Mouse (Mus musculus) granulocyte monocyte progenitor cell, adult 5-6 weeks (primary cell): Measurements from ENCODE around the gene Aes. TPM values are rescaled to one million over a fixed set of nuclear protein-coding genes. Genes with fewer than 3 reads are reported as not detected.

Experiments used
- ATAC-seq: replicated peaks from 2 replicates; pipeline ENCODE4 v1.8.0; 2016; ENCODE audit warnings: mild to moderate bottlenecking, moderate TSS enrichment, inconsistent platforms; ENCODE audit not compliant: poor library complexity, severe bottlenecking
- total RNA-seq, 2 experiments: library from RNA; stranded (forward) in 1 of 2; stranded (reverse) in 1 of 2; fragments of 200-712, 200-1000 nt in 1 of 2; fragments of >200 nt in 1 of 2; fragmentation: Nextera tagmentation in 1 of 2; gene quantifications; 2 replicates each; pipeline ENCODE4 v1.2.3; 2014 to 2017

Gene Aes
- total RNA-seq, 2 experiments from 2014 or later, result 220 to 250 TPM

DNA sequence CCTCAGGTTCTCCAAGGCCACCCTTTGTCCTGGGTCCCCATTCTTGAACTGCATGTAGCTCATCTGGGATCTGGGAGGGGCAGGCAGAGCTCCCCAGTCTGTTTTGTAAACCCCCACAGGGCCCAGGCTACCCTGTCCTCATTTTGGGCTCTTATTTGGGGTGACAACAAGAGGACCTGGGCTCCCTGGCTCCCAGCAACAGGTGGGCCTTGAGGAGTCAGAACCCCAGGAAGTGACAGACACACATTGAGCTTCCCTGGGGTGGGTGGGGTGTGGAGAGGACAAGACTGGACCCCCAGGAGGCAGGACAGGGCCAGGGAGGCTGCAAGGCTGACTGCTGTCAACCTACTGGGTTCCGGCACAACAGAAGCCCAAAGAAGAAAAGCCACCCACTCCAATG is 15.7 kb upstream of the Aes start:
- ATAC-seq, result no peak

DNA sequence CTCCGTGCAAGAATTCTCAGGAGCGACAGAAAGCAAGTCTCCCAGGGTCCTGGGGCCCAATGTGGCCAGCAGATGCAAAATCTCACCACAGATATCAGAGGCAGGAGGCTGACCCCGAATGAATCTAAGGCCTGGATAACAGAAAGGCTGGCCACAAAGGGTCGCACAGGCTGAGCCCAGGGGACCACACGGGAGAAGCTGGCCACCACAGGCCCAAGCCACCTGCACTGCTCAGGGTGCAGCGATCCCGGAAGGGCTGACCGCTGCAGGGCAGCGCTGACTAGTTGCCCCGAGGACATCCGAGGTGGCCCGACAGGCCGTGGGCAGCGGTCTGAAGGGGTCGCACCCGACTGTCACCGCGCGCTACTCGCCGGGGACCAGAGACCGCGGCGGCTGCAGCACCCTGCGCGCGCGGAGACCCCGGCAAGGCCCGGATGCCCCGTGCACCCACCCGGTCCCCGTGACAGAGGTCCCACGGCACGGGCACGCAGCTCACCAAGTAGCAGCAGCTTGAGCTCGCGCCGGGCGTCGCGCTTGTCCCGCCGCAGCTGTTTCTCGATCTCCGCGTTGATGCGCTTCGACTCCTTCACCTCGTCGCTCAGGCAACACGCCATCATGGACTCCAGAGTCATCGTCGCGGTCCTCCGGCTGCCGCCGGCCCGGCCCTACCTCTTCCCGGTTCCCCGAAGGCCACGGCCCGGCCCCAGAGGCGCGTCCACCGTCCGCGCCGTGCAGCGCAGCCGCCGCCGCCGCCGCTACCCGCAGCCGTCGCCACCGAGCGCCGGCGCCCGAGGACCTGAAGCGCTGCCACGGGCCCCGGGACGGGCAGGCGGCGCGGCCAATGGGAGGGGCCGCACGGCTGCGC is 14.8 kb upstream of the Aes start:
- no peak for ATAC-seq

GRCm38 (mm10) chr10:81545161-81545747 is 14.0 kb upstream of the Aes start, which contains the start of gene Gna11:
TSS of gene Gna11 (minus strand) at chr10:81545190.
- peak; percentile 91 for ATAC-seq

- ATAC-seq, result no peak
Observed at GRCm38 (mm10) chr10:81546332-81546731, 13.0 kb upstream of the Aes start.

- no peak for ATAC-seq
Observed at GRCm38 (mm10) chr10:81546788-81547571, 12.3 kb upstream of the Aes start.

DNA sequence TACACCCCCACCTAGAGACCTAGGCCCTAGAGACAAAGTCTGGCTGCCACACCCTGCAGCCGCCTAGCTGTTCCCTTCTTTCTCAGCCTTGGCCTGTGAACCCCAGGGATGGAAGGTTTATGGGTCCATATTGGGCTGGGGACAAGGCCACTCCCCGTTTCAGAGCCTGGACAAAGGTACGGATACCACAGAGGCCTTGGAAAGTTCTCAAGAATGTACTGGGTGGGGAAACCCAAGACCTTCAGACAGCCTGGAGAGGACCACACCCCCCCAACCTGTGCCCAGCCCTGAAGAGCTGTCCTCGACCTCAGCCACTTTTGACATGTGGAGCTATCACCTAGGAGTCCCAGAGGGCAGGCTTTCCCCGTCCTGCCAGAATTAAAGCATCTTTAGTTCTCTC is 10.3 kb upstream of the Aes start:
- no peak for ATAC-seq

DNA sequence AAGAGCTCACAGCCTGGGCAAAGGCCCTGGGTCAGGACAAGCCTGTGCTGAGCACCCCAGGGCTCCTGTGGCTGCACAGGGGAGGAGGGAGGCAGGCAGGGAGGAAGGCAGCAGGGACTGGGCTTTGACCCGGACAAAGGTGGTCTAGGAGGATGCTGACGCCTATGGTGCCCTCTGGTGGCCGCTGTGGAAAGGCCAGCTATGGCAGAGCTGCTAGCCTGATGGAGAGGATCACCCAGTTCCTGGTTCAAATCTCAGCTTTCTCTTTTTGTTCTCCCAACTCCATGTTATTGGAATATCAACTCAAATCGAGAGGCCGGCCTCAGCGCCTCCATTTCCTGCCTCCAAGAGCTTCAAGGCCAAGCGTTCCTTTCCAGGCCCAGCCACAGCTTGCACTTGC is 9.0 kb upstream of the Aes start:
- ATAC-seq, result peak; percentile 48

DNA sequence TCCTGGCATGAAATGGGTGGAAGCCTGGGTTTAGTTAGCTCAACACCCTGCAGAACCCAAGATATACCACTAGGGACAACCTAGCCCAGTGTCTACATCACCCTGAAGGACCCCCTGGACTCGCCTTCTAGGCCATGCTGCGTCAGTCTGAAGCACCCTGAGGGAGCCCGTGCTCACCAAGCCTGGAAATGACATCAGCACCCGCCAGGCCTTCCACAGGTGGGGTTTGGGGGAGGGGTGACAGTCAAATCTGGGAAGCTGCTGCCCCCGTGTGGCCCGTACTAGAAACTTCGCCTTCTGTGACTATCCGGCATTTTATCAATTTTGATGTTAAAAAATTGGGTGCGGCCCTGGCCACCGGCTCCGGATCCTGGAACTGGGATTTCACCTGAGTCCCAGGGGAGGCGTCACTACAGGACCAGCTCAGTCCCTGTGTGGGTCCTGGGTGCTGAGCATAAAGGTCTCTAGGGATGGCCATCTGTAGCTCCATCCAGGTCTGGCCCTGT is 7.6 kb upstream of the Aes start:
- ATAC-seq, result peak; percentile 71

DNA sequence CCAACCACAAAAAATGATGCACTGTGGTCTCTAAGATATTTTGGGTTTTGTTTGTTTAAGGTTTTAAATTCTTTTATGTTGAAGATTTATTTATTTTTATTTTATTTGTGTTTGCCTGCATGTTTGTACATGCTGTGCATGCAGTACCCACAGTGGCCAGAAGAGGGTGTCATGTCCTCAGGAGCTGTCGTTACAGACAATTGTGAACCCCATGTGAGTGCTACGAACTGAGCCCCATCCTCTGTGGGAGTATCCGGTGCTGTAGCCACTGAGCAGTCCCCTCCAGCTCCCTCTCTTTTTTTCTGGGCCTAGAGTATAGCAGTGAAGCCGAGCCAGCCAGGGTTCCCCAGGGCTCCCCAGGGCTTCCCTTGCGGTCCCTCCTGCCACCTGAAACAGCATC is 6.1 kb upstream of the Aes start:
- ATAC-seq, result no peak

DNA sequence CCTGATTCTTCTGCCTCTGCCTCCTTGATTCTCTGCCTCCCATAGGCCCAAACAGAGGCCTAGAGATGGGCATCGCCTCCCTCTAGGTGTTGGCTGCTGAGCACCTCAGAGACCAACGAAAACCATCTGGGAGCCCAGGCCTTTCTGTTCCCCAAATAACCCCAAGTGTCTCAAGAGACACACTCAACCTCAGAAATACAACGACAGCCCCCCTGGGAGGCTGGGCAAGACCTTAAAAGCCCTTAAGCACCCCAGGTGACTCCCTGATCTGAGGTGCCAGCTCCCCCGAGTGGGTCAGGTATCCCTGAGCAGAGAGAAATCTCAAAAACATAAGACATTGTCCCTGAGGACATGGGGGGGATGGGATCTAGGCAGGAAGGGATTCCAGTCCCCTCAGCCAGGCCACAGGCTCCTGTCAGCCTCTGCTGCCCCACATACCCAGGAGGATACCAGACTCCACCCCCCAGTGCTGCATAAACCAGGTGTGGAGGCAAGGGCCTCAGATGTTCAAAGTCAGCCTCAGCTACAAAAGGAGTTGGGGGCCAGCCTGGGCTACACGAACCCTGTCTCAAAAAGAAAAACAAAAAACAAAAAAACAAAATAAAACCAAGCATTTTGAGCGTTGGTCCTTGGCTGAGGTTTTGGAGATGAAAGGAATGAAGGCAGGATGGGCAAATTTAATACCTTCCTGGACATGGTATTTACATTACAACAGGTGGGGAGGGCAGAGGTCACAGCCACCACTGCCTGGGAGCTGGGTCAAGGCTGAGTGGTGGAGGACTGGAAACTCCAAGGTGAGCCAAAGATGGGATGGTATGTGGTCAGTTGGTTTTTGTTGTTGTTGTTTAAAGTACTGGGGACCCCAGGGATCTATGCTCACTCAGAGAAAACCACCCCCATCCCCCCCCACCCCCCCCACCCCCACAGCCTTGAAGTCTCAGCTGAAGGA is 5.2 kb upstream of the Aes start:
- no peak for ATAC-seq

DNA sequence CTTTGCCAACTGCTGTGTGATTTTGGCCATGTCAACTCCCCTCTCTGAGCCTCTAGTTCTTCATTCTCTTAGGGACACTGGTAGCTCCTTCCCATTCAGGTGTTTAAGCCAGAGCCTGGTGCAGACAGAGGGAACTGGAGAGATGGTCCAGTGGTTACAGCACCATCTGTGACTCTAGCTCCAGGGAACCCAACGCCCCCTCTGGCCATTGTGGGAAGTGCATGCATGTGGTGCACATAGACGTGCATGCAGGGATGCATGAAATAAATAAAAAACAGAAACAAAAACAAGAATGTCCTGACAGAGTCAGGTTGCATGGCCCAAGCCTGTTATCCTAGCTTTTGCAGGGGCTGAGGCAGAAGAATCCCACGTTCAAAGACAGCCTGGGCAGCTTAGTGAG is 3.0 kb upstream of the Aes start:
- ATAC-seq, result no peak

GRCm38 (mm10) chr10:81557491-81557890 is 1.8 kb upstream of the Aes start:
- no peak for ATAC-seq

DNA sequence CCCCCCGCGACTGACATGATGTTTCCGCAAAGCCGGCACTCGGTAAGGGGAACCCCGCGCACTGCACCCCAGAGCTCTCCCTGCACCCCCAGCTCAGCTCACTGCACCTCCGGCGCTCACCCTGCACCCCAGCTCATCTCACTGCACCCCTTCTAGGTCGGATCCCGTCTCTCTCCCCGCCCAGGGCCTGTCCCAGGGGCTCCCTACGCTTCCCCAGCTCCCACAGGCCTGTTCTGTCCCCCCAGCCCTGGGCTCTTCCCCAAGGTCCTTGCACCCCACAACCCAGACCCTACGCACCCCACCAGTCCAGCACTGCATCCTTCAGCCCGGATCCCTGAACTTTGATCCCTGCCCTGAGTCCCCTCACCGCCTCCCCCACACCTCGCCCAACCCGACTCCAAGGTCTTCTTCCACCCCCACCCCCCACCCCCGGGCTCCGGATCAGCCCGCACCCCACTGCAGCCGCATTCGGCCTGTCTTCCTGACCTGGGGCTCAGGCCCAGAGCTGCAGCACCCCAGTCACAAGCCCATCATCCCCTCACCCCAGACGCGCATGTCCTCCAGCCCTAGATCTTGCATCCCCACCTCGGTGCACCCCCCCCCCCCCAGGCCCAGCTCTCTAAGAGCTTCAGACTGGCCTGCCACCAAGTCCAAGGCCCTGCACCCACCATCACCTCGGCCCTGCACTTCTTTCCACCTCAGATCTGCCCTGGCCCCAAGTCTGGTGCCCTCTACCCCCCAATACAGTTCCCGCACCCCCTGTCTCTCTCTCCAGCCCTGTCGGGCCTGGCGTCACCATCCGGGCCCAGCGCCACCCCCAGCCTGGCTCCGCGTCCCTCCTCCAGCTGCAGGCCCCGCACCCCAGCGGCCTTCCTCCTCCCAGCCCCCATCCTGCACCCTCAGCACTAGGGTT is 595 bp downstream of the Aes start:
- ATAC-seq, result peak; percentile 55

- peak; percentile 57 for ATAC-seq
Observed at GRCm38 (mm10) chr10:81560719-81561459, 1.6 kb downstream of the Aes start.

GRCm38 (mm10) chr10:81562411-81562810 is 3.1 kb downstream of the Aes start:
- no peak for ATAC-seq

DNA sequence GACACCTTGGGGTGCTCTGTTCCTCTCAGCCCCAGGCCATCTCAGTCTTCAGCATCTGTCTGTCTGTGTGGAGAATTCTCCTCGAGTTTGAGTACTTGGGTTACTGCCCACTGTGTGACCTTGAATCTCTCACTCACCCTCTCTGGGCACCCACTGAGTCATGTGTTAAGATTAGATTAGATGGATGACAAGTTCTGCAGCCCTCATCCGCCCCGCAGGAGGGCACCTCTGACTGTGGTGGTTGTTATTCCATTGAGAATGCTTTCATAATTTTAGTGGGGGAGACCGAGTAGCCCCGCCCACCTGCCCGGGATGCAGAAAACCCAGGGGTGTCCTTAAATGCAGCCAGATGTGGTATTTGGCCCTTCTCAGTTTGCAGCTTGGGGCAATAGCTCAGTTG is 4.2 kb downstream of the Aes start:
- ATAC-seq, result no peak

GRCm38 (mm10) chr10:81564216-81564615 is 4.9 kb downstream of the Aes start:
- 0 out of 2 replicates have a peak, but pooled peaks have one; percentile 7 for ATAC-seq

GRCm38 (mm10) chr10:81564734-81565133 is 5.4 kb downstream of the Aes start:
- ATAC-seq, result no peak
